Mouse (Mus musculus) cerebellum, adult 2 months (tissue): ENCODE results near the gene Spsb1.

ENCODE experiments used
- CTCF ChIP-seq: fragments of 200-500 bp; IDR thresholded peaks from 2 replicates; pipeline ENCODE4 v1.5.1; 2011; ENCODE audit warnings: low read depth, mild to moderate bottlenecking, control low read depth, low read length, moderate library complexity, borderline replicate concordance; ENCODE audit not compliant: insufficient read depth
- POLR2A ChIP-seq: fragments of 200-500 bp; IDR thresholded peaks from 2 replicates; pipeline ENCODE4 v1.6.1; 2011; ENCODE audit warnings: low read length, control low read depth, borderline replicate concordance; ENCODE audit not compliant: insufficient read depth

DNA sequence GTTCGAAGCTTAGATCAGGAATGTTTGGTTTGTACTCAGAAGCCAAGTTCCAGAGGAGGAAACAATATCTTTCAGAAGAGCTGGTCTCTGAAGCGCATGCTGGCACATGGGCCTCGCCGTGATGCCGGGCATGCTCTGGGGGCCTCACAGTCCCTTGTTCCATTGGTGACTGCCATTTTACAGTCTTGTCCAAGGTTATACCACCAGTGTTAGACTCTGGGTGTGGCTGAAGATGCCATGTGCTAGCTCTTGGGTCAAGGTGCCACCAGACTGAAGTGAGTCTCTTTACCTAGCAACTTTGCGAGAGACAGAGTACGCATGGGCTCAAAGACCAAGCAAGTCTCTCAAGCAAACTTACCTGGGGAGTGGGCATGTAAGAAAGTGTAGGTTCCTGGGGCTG, 60.5 kb downstream of the Spsb1 start:
- TF ChIP-seq CTCF (no peak), POLR2A (no peak)
